Mouse (Mus musculus) mesoderm, embryonic 11.5 days (tissue): ENCODE data around the gene Erbb3.

Experiments used
- DNase-seq: peaks from one replicate; pipeline ENCODE4 v3.0.0-alpha.2; 2012; ENCODE audit warnings: low read depth, low spot score

Erbb3 gene

DNA sequence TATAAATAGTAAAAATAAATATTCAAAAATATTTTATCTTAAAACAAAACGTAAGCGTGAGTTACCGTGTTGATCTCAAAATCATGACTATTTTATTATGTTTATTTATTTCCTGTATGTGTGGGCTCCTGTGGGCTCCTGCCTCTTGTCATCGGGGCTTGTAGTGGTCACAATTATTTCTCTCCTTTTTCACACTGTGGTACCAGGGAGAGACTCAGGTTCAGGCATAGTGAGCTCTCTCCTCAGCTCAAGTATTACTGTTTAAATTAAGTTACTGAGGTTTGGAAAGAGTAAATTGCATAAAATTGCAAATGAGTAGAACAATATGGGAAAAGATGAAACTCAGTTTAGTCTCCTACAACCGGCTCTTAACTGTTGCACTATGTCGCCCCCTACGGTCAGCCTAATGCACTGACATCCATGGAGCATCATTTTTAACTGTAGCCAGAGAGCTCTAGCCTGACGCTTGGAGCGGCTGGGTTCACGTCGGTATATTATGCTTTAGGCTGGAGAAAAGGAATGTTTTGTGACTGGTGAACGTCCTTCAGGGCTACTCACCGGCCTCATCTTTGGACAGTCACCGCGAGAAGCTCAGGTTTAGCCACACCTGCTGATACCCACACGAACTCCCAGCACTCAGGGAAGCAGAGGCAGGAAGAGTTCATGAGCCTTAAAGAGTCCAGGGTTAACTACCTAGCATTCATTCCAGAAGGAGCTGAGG, 23.1 kb upstream of the Erbb3 start:
- peak; percentile 86 for DNase-seq

DNA sequence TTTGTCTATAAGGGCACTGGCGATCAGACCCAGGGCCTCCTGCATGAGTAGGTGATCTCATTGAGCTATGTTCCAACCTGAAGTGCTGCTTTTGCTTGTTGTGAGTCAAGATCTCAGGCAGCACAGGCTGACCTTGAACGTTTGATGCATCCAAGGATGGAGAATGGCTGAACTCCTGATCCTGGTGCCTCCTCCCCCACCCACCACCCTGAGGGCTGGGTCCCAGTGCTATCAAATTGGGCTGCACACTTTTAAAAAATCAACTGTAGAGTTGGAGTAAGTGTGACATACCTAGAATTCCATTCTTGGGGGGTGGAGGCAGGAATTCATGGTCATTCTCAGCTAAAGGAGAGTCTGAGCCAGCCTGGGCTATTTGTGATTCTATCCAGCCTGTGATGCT, 17.0 kb upstream of the Erbb3 start:
- DNase-seq, result no peak

DNA sequence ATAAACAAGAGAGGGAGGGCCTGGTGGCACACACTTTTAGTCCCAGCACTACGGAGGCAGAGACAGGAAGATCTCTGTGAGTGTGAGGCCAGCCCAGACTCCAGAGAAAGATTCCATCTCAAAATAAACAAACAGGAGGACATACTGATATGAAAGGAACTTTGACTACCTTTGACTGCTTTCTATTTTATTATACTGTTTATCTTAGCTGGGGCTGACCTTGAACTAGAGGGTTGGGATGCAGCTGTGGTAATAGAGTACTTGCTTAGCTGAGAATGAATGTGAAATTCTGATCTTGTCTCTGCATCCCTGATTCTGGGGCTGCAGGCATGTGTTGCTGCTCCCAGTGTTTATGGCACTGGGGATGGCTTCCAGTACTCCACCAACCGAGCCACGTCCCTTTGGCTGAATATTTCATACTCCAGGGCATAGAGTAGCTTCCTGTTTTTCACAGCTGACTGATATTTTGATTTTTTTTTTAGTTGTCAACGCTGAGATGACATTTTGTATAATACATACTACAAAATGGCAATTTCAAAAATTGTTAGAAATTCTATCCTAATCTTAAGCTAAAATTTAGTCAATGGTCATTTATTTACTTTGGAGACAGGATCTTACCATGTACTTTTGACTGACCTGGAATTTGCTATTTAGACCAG, 13.1 kb upstream of the Erbb3 start:
- DNase-seq, result no peak

DNA sequence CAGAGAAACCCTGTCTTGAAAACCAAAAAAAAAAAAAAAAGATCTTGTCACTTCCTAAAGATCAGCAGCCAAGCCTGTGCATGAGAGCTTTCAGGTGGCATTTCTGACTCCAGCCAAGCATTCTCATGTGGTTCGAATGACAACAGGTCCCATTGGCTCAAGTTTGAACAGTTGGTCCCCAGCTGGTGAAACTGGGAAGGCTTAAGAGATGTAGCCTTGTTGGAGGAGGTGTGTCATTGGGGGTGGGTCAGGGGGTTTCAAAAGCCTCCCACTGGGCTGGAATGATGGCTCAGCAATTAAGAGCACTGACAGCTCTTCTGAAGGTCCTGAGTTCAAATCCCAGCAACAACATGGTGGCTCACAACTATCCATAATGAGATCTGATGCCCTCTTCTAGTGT, 12.0 kb upstream of the Erbb3 start:
- DNase-seq, result no peak

DNA sequence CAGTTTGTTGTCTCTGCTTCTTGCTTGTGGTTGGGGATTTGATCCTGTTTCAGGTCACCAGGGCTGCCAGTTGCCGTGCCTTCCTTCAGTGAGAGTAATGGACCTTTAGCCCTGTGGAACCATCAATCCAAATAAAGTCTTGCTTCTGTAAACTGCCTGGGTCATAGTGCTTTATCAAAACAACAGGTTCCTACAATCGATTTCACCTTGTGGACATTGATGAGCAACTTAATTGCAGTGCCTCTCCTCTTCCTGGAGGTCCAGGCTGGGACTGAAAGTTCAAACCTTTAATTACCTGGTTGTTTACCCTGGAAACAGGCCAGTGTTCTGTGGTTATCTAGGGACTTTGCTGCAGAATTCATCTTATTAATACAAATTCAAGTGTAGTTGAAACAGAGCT, 9.0 kb upstream of the Erbb3 start:
- no peak for DNase-seq

DNA sequence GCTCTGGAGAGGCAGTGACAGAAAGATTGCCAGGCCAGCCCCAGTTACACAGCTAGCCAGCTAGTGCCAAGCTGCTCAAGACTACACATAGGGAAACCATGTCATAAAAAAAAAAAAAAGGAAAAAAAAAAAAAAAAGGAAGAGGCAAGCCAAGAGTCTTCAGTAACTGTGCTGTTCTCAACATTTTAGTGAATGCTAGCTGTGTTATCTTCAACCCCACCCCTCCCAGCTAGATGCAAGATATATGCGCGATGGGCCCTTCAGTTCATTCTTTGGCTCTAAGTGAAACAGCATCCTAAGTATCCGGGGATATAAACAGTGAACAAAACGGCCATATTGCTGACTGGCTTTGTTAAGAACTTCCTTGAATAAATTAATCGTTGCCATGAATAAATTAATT, 3.3 kb upstream of the Erbb3 start:
- DNase-seq, result no peak

DNA sequence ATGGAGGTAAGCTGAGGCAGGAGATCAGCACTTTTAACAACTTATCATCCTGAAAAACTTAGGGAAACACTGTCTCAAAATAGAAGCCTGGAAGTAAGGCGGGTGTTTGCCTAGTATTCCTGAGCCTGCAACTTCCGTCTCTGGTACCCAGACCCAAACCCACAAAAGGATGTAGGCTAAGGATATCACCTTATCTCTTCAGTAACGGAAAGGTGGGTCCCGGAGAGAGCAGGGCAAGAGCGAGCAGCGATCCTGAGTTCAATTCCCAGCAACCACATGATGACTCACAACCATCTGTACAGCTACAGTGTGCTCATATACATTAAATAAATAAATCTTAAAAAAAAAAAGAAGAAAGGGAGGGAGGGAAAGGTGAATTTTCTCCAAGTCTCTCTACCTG, 2.0 kb upstream of the Erbb3 start:
- DNase-seq, result no peak

DNA sequence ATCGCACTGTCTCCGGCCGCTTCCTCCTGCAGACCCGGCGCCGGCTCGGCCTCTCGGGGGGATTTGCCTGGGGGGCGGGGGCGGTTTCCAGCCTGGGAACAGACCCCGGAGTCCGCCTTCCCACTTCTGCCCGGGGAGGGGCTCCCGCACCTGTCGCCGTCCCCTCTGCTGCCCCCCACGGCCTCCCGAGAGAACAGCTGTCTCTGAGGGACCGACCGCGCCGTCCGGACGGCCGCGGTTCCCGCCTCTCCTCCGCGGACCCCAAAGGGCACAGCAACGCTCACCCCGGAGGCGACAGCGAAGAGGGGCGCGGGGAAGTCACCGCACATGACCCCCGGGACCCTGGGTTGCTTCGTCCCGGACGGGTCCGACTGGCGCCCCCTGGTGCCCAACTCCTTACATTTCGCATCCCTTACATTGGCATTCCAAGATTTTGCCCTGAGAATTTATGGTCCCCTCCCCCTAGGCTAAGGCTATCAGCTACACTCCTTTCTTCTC, 790 bp upstream of the Erbb3 start:
- DNase-seq, result peak; percentile 86

DNA sequence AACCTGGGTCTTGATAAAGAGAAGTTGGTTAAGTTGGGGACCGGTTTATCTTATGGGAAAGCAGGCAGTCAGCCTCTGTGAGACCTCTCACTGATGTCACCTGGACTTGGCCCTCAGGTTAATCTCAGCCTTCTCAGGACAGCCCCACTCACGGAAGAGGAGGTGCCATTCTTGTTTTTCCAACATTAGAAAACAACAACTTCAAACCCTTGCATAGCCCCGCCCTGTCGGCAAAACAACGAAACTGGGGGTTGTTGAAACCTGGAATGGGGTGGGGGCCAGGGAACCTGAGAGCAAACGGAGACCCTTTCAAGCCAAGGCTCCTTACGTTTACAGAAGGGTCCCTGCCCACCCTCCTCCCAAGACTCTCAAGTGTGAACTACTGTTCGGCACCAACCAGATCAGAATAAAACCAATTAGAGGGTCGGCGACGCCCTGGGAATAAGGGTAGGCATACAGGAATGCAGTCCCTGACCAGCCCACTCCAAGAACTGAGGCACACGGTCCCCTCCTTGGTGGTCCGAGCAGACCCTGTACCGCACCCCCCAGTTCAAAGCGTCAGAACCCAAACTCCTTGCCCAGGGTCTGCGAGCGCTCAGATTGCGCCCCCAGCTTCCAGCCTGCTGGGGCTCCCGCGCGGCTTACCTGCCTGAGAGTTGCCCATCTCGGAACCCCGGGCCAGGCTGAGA, 533 bp downstream of the Erbb3 start:
- no peak for DNase-seq

DNA sequence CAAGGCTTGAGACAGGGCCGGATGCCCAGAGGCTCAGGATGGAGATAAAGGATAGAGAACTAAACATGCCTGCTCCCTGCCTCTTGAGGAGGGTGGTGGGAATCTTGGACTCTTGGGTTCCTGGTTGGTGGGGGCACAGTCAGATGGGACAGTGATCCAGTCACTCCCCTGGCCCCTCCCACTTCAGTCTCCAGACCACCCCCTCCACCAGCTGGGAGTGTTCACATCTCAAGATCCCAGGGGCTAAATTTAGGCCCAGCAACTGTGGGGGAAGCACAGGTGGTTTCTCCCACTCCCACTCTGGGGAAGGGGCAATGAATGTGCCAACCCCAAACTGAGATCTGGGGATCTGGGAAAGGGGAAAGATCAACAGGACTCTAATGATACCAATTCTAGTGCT, 1.3 kb downstream of the Erbb3 start:
- DNase-seq, result no peak

DNA sequence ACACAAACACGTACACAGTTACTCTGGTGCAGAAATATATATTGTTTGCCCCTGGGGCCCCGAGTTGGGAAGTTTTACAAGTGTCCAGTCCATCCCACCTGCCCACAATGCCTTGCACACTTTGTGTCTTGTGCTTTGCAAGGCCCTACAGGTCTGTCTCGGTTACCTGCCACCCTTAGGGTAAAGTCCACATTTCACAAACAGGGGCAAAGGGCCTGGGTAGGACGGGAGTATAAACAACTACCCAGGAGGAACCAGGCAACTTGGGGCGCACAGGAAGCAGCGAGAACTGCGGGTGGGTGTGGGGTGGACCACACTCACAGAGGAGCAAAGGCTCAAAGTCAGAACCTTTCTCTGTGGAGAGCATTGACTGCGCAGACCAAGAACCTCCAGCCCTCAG, 1.8 kb downstream of the Erbb3 start:
- DNase-seq, result no peak

DNA sequence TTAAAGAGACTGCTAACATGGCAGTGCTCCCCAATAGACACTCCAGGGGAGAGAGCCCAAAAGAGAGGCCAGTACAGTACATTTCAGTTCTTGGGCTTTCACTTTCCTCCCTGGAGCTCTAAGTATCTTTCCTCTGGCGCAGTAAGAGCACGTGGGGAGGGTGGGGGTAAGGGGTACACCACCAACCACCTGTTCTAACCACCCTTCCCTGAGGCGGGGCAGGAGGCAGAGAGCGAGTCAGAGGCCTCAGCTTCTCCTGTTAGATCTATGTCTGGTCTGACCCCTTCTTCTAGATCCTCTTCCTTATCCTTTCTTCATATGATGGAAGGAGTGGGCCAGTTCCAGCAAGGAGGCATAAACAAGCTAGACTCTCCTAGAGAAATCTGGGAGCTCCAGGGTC, 2.3 kb downstream of the Erbb3 start:
- no peak for DNase-seq

DNA sequence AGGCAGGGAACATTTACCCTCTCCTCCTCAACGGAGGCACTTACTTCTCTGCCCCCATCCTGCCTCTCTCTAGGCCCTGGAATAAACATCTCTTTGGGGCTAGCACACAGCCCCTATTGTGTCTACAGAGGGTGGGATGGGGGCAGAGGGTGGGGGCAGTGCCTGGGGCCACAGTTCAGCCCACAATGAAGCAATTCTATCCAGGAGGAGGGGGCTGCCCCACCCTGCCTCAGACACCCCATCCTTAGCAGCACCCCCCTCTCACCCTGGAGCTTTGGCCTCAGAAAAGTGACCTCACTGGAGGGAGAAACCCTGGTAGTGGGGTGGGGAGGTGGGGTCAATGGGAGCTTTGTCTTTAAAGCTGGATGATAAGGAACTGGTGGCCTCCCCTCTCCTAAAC, 2.9 kb downstream of the Erbb3 start:
- peak; percentile 19 for DNase-seq

DNA sequence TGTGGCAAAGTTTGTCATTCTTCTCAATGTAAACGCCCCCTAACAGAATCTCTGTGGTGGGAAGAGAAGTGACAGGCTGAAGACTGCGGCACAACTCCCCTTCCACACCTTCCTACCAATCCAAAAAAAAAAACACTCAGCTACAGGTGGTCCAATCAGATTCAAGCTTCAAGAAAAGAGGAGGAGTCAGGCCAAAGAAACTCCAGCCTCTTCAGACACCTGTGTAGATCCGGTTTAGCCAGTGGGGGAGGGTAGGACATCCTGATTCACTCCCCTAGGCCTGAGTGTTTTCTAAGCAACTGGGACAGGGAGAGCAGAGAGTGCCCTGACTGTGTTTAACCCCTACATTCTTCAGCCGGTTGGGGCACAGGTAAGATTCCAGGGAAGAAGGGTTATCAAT, 5.1 kb downstream of the Erbb3 start:
- peak; percentile 23 for DNase-seq

DNA sequence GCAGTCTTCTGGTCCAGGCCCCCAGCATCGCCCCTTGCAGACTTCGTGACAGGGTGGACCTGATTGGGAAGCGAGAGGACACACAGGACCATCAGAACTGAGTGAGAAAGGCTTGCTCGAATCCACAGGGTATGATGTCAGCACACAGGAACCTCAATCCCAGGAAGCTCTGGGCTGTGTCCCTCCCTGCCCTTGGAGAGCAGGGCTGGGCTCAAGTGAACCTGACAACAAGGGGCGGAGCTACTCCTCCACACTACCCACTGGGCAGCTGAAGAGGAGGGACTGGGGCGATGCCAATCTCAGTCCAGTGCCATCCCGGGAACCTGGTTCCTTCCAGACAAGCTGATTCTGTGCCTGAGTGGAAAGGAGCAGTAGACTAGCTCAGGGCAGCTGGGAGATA, 5.8 kb downstream of the Erbb3 start:
- no peak for DNase-seq

DNA sequence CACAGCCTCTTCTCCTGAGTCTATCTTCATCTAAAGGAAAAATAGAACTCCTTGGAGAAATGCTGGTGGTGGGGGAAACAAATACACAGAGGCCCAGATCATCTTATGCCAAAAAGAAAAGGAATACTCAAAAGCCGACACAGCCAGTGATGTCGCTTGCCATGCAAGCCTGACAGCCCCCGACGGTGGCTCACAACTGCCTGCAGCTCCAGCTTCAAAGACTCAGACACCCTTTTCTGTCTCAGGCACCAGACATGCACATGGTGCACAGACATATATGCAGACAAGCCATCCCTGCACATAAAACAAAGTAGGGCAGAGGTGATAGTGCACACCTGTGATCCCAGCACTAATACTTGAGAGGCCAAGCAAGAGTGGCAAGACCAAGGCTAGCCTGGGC, 9.7 kb downstream of the Erbb3 start:
- DNase-seq, result no peak

DNA sequence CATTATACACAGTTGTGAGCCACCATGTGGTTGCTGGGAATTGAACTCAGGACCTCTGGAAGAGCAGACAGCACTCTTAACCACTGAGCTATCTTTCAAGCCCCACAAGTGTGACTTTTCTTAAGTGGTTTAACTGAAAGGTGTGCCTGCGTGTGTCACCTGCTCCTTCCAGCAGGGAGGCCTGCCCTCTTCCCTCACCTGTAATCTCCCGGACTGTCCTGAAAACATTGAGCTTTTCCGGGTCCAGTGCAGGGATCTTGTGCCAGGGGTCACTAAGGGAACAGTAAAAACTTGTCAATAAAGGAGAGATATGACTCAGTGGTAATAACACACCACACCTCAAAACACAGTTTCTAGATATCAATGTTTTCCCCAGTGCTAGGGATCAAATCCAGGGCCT, 10.2 kb downstream of the Erbb3 start:
- no peak for DNase-seq

DNA sequence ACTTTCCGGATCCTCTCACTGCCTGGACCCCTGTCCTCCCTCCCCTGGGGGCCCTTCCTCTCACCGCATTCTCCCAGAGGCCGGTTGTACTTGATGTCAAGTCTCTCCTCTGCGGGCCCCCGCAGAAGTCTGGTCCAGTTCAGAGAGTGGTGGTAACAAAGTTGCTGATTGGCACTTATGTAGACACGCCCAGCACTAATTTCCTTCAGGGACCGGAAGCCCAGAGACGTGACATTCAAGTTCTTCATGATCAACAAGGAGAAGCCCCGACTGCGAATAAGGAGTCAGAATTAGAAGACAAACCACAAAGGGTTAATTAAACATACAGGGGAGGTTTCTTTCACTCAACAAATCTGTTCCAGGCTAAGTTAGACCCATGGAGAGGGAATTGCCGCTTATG, 11.1 kb downstream of the Erbb3 start:
- no peak for DNase-seq

DNA sequence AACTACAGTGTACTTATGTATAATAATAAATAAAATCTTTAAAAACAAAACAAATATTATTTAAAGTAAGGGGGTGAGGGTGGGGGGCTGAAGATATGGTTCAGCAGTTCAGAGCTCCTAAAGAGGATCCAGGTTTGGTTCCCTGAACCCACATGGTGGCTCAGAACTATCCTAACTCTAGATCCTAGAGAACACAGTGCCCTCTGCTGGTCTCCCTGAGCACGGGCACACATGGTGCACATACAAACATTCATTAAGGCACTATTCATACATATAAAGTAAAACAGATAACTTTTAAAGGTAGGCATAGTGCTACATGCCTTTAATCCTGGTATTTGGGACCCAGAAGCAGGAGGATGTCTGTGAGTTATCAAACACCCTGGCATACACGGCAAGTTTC, 14.4 kb downstream of the Erbb3 start:
- no peak for DNase-seq

DNA sequence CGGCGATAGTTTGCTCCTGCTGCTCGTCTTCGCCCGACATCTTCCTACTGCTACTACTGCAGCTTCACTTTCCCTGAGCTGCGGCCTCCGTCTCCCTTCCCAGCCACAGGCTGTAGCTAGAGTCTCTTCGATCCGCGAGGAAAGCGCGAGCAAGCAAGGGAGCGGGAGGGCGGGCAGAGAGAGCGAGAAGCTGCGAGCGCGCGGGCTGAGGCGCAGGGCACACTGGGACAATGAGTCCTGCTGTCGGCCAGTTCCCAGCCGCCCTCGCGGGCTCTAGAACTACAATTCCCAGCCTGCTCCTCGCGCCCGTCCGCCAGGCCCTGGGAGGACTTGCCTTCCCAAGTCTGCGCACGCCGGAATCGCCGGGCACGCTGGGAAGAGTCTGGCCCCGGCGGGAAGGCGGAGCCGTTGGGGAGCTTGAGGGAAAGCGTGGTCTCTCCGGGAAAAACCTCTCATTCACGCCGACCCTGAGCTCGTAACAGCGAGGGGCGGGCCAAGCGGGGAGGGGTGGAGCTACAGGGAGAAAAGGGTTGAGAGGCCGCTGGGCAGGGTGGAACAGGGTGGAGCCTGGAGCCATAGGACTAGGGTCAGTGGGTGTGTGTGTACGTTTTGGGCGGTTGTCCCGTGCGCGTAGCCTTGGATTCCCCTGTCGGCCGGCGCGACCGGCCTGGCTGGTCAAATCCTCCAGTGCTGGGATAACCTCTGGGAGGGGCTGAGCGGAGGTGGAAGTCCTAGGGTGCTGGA, 23.5 kb downstream of the Erbb3 start, which contains the start of gene Pa2g4:
Gene Pa2g4 (minus strand): TSS at position 200 of the 744 bp plus-strand sequence.
- peak; percentile 99 for DNase-seq

DNA sequence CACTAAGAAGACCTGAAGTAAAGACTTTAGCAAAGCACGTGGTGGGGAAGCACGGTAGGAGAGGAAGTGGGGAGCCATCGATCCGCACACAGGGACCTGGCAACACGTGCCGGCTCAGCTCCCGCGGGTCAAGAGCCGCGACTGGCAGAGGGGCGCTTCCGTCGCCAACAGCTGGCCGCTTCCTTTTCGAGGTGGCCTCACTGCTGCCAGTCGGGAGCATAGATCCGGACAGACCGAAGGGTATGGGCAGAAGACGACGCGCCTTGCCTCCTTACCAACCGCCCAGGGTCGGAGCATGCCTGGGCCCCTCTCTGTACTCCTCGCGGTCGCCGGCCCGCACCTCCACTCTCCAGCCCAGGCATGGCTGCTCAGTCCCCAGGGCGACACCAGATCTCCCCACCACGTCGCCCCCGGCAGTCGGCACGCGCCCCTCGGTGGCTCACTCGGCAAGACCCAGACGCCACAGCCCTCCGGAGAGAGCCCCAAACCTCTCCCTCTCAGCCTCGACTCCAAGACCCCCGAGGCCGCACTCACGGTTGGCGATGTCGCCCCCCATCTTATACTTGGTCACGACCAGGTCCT, 24.2 kb downstream of the Erbb3 start:
- peak; percentile 24 for DNase-seq

DNA sequence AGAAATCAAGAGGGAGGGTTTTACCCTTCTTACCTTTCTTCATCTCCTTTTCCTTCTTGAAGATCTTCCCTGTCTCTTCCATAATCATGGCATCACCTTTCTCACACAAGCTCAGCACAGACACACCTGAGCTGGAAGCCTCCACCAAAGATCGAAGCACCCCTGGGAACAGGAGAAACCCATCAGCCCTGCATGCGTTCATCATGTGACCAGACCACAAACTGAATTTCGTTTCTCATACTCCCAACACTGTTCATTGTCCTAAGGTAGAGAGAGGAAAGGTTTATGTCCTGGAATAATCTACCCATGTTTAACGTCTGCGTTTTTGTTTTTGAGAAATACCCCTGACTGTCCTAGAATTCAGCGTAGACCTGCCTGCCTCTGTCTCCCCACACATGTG, 25.9 kb downstream of the Erbb3 start:
- DNase-seq, result no peak
